23 mouse cellular contexts compared by ENCODE assay signal in the genomic region with DNA sequence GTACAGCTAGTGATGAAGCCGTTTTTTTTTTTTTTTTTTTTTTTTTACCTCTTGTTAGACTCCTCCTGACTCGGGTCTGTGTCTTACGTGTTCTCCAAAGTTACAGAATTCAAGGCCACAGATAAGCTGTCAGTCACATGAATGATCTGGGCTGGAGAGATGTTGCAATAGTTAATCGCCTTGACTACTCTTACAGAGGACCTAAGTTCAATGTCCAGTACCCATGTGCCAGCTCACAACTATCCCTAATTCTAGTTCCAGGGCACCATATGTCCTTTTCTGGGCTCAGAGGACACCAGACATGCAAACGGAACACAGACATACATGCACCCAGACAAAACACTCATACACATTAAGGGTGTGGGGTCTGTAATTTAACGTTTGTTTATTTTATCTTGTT. TPM values are rescaled to one million over a fixed set of nuclear protein-coding genes. Genes with fewer than 3 reads are reported as not detected.
DNase-seq lines count a peak whose midpoint lies in the region; ATAC-seq and TF ChIP-seq lines count a peak whose summit lies in the region.
"Had no signal": no experiment of that assay in that cellular context is flagged by ENCODE, and none has a peak within 500 bp of the region (broad histone marks: within the 10 kb centered on the region; RNA-seq: fewer than 3 reads in every experiment).

No protein-coding gene starts in this region.

- H3K4me2 ChIP-seq in liver, embryonic 11.5 days = no peak overlapping the region
- no peak overlapping the region for H3K4me2 ChIP-seq in intestine, postnatal 0 days (replicated peaks; ENCODE audit: low read depth)
- H3K4me2 ChIP-seq: embryonic facial prominence, embryonic 15.5 days; heart, embryonic 13.5 days; hindbrain, embryonic 12.5 days had no signal

- 28% methylated on average over 6 of the region's 6 CpGs for WGBS in liver, adult 2 months
- WGBS in liver, embryonic 11.5 days = 63% methylated on average over 6 of the region's 6 CpGs
- WGBS in intestine, postnatal 0 days = 50% methylated on average over 6 of the region's 6 CpGs
- WGBS in embryonic facial prominence, embryonic 10.5 days = 86% methylated on average over 6 of the region's 6 CpGs

- no peaks in the 10 kb centered on the region for H3K36me3 ChIP-seq in liver, adult 2 months (ENCODE audit: control insufficient read depth, insufficient read depth, low read length)
- H3K36me3 ChIP-seq in liver, embryonic 11.5 days (ENCODE audit: control insufficient read depth, insufficient read depth, low read length) = no peaks in the 10 kb centered on the region
- no peaks in the 10 kb centered on the region for H3K36me3 ChIP-seq in ES-Bruce4 (ENCODE audit: control insufficient read depth, insufficient read depth, low read length, poor library complexity, severe bottlenecking)
- H3K36me3 ChIP-seq in intestine, postnatal 0 days (ENCODE audit: control insufficient read depth, insufficient read depth) = no peaks in the 10 kb centered on the region
- H3K36me3 ChIP-seq in embryonic facial prominence, embryonic 10.5 days (replicated peaks) = no peaks in the 10 kb centered on the region
- H3K36me3 ChIP-seq: embryonic facial prominence, embryonic 15.5 days; forebrain, embryonic 10.5 days; G1E; heart, embryonic 13.5 days; hindbrain, embryonic 12.5 days had no signal

- no peak overlapping the region for H3K4me3 ChIP-seq in liver, adult 2 months (ENCODE audit: insufficient read depth, low read depth, low read length)
- H3K4me3 ChIP-seq in liver, embryonic 11.5 days (ENCODE audit: low read depth, low read length) = no peak overlapping the region
- H3K4me3 ChIP-seq in ES-Bruce4 (ENCODE audit: low read depth, low read length) = no peak overlapping the region
- H3K4me3 ChIP-seq in intestine, postnatal 0 days (ENCODE audit: low read depth, low read length) = no peak overlapping the region
- no peak overlapping the region for H3K4me3 ChIP-seq in embryonic facial prominence, embryonic 10.5 days
- H3K4me3 ChIP-seq: embryonic facial prominence, embryonic 15.5 days; erythroblast, embryonic 14.5 days; forebrain, embryonic 10.5 days; gastrocnemius, adult 2 months; heart, embryonic 13.5 days; hindbrain, embryonic 12.5 days had no signal

- DNase-seq in kidney, adult 18-20 months = peak; percentile 19
- no peak for DNase-seq in kidney, postnatal 14 days
- peak; percentile 99 for DNase-seq in liver, adult 2 months (ENCODE audit: extremely low read depth, low read depth, low spot score)
- no peak for DNase-seq in liver, embryonic 11.5 days (ENCODE audit: low spot score)
- no peak for DNase-seq in embryo, embryonic 9.5 days (ENCODE audit: extremely low spot score)
- no peak for DNase-seq in embryonic facial prominence, embryonic 10.5 days (ENCODE audit: low spot score)
- DNase-seq: adrenal gland, postnatal 10 days; cerebellum, adult 11-12 months; cerebellum, adult 9-11 months; cerebellum, postnatal 36 days; gastrocnemius, adult 2 months; gastrocnemius, postnatal 25 days; heart, postnatal 4 days had no signal

- H3K27ac ChIP-seq in liver, adult 2 months (replicated peaks; ENCODE audit: insufficient read depth, low read depth, low read length) = peak overlapping the region; percentile 57
- H3K27ac ChIP-seq in liver, embryonic 11.5 days (ENCODE audit: low read depth, low read length) = no peak overlapping the region
- peak overlapping the region; percentile 75 for H3K27ac ChIP-seq in ES-Bruce4 (ENCODE audit: insufficient read depth, low read length)
- H3K27ac ChIP-seq in intestine, postnatal 0 days (ENCODE audit: low read depth, low read length) = peak overlapping the region; percentile 81; the same call in 1 of the 2 replicates
- H3K27ac ChIP-seq in embryonic facial prominence, embryonic 10.5 days (replicated peaks) = no peak overlapping the region
- H3K27ac ChIP-seq: embryonic facial prominence, embryonic 15.5 days; forebrain, embryonic 10.5 days; gastrocnemius, adult 2 months; heart, embryonic 13.5 days; hindbrain, embryonic 12.5 days had no signal

- no peak for TF ChIP-seq EP300 in ES-Bruce4 (IDR thresholded peaks at IDR 0.05; ENCODE audit: insufficient read depth, low read depth, low read length)

- TF ChIP-seq POLR2A in liver, adult 2 months (IDR thresholded peaks at IDR 0.05; ENCODE audit: extremely low read depth, insufficient read depth, low read length) = no peak
- no peak for TF ChIP-seq POLR2A in ES-Bruce4 (IDR thresholded peaks at IDR 0.05; ENCODE audit: insufficient read depth, low read length)

- H3K9me3 ChIP-seq in liver, embryonic 11.5 days (ENCODE audit: control insufficient read depth, low read length) = no peaks in the 10 kb centered on the region
- H3K9me3 ChIP-seq in ES-Bruce4 (replicated peaks; ENCODE audit: control insufficient read depth, insufficient read depth, low read length, poor library complexity, severe bottlenecking) = no peaks in the 10 kb centered on the region
- no peaks in the 10 kb centered on the region for H3K9me3 ChIP-seq in intestine, postnatal 0 days (ENCODE audit: control insufficient read depth)
- H3K9me3 ChIP-seq in embryonic facial prominence, embryonic 10.5 days = no peaks in the 10 kb centered on the region
- H3K9me3 ChIP-seq: embryonic facial prominence, embryonic 15.5 days; forebrain, embryonic 10.5 days; G1E; heart, embryonic 13.5 days; hindbrain, embryonic 12.5 days had no signal

- H3K9ac ChIP-seq in liver, adult 2 months (ENCODE audit: low read depth, low read length) = no peak overlapping the region
- no peak overlapping the region for H3K9ac ChIP-seq in liver, embryonic 11.5 days (ENCODE audit: low read depth, low read length)
- no peak overlapping the region for H3K9ac ChIP-seq in ES-Bruce4 (ENCODE audit: low read depth, poor library complexity, severe bottlenecking)
- H3K9ac ChIP-seq in intestine, postnatal 0 days (ENCODE audit: low read depth, low read length) = no peak overlapping the region
- H3K9ac ChIP-seq: embryonic facial prominence, embryonic 15.5 days; heart, embryonic 13.5 days; hindbrain, embryonic 12.5 days had no signal

- no peaks in the 10 kb centered on the region; the same call in 1 of the 2 replicates for H3K79me2 ChIP-seq in liver, adult 2 months (ENCODE audit: control insufficient read depth, insufficient read depth, low read length)

- no peak for ATAC-seq in liver, embryonic 11.5 days (replicated peaks; ENCODE audit: low FRiP score)
- peak; percentile 50 for ATAC-seq in intestine, postnatal 0 days
- ATAC-seq: forebrain, embryonic 14.5 days; hindbrain, embryonic 16.5 days had no signal

- no peaks in the 10 kb centered on the region for H3K27me3 ChIP-seq in liver, adult 2 months (ENCODE audit: control insufficient read depth, insufficient read depth, low read length)
- no peaks in the 10 kb centered on the region for H3K27me3 ChIP-seq in liver, embryonic 11.5 days (replicated peaks; ENCODE audit: control insufficient read depth, insufficient read depth, low read length)
- H3K27me3 ChIP-seq in ES-Bruce4 (ENCODE audit: control insufficient read depth, insufficient read depth, low read length, poor library complexity, severe bottlenecking) = no peaks in the 10 kb centered on the region
- H3K27me3 ChIP-seq in intestine, postnatal 0 days (replicated peaks; ENCODE audit: control insufficient read depth, insufficient read depth, low read length) = no peaks in the 10 kb centered on the region
- H3K27me3 ChIP-seq in embryonic facial prominence, embryonic 10.5 days (replicated peaks; ENCODE audit: low read depth, poor library complexity, severe bottlenecking) = no peaks in the 10 kb centered on the region; the same call in 1 of the 2 replicates
- H3K27me3 ChIP-seq: embryonic facial prominence, embryonic 15.5 days; heart, embryonic 13.5 days; hindbrain, embryonic 12.5 days had no signal

- H3K4me1 ChIP-seq in liver, adult 2 months (ENCODE audit: control insufficient read depth, insufficient read depth, low read length) = peaks cover 7% of the 10 kb centered on the region
- peaks cover 4% of the 10 kb centered on the region; the same call in 1 of the 2 replicates for H3K4me1 ChIP-seq in liver, embryonic 11.5 days (replicated peaks; ENCODE audit: control insufficient read depth, insufficient read depth, low read length)
- H3K4me1 ChIP-seq in ES-Bruce4 (ENCODE audit: control insufficient read depth, insufficient read depth, low read length) = peaks cover 7% of the 10 kb centered on the region
- H3K4me1 ChIP-seq in intestine, postnatal 0 days (replicated peaks; ENCODE audit: control insufficient read depth, insufficient read depth, low read length) = peaks cover 13% of the 10 kb centered on the region
- peaks cover 10% of the 10 kb centered on the region for H3K4me1 ChIP-seq in embryonic facial prominence, embryonic 10.5 days
- H3K4me1 ChIP-seq: hindbrain, embryonic 12.5 days had no signal

- no peak for TF ChIP-seq CTCF in liver, adult 2 months (IDR thresholded peaks at IDR 0.05; ENCODE audit: low read depth, low read length)
- no peak for TF ChIP-seq CTCF in ES-Bruce4 (IDR thresholded peaks at IDR 0.05; ENCODE audit: low read depth, low read length)
- TF ChIP-seq CTCF in intestine, postnatal 0 days (IDR thresholded peaks at IDR 0.05; ENCODE audit: low read depth) = no peak

RNA-seq across cellular contexts. Expression of gene Gcnt2, which starts 8.9 kb away (rescaled TPM):
- total RNA-seq in liver, adult 2 months (2014; rRNA removed) = 14.7 and 18.1 TPM in 2 replicates
- polyA plus RNA-seq in liver, adult 2 months (2012; rRNA removed) = 2.8 and 3.5 TPM in 2 replicates
- 2.1 and 2.2 TPM in 2 replicates for polyA plus RNA-seq in liver, embryonic 11.5 days (2014; fragmentation: Nextera tagmentation; extraction: Ambion mirVana)
- 55.5 and 57.5 TPM in 2 replicates for polyA plus RNA-seq in ES-Bruce4 (2011; ENCODE audit: insufficient read depth, insufficient read length, low read depth, missing spikeins)
- polyA plus RNA-seq in intestine, postnatal 0 days (2015; fragmentation: Nextera tagmentation; extraction: Ambion mirVana) = 20.2 and 20.5 TPM in 2 replicates
- 2.1 and 2.9 TPM in 2 replicates for polyA plus RNA-seq in embryonic facial prominence, embryonic 10.5 days (2016; fragmentation: Nextera tagmentation; extraction: Ambion mirVana)
- polyA plus RNA-seq: erythroblast, embryonic 14.5 days; G1E had no signal

Comparison
In these comparisons a context has a peak if more than half of its experiments do, and no peak if none do; other contexts are left out.
1. DNase-seq: peak in kidney, adult 18-20 months (single experiment) and liver, adult 2 months (single experiment); none in kidney, postnatal 14 days (single experiment), liver, embryonic 11.5 days (single experiment), embryo, embryonic 9.5 days (single experiment) and embryonic facial prominence, embryonic 10.5 days (single experiment).
2. H3K27ac ChIP-seq: peak in liver, adult 2 months (single experiment), ES-Bruce4 (single experiment) and intestine, postnatal 0 days (single experiment); none in liver, embryonic 11.5 days (single experiment) and embryonic facial prominence, embryonic 10.5 days (single experiment).